Mouse (Mus musculus) midbrain, embryonic 11.5 days (tissue): ENCODE measurements around the gene Arhgap8. TPM values are rescaled to one million over a fixed set of nuclear protein-coding genes. Genes with fewer than 3 reads are reported as not detected.

Experiments
- ATAC-seq: fragments of 200-750 bp; cut with Nextera tagmentation; 2 replicates; pipeline ENCODE4 v1.8.0; 2017; ENCODE audit warnings: moderate TSS enrichment, moderate library complexity; ENCODE audit not compliant: low FRiP score
- DNase-seq: peaks from one replicate; pipeline ENCODE4 v3.0.0; 2015; ENCODE audit warnings: low spot score; ENCODE audit errors: missing footprints
- H3K27ac ChIP-seq: fragments of 300-500 bp; sonication (generic); 2 replicates; pipeline ENCODE4 v1.5.1; 2014; ENCODE audit warnings: low read depth, low read length
- H3K27me3 ChIP-seq: fragments of 300-500 bp; sonication (generic); 2 replicates; pipeline ENCODE4 v1.6.1; 2014; ENCODE audit warnings: mild to moderate bottlenecking, low read length, moderate library complexity, mixed read lengths; ENCODE audit not compliant: control insufficient read depth, insufficient read depth
- H3K36me3 ChIP-seq: fragments of 300-500 bp; sonication (generic); 2 replicates; pipeline ENCODE4 v1.6.1; 2014; ENCODE audit warnings: mild to moderate bottlenecking, low read length, moderate library complexity, mixed read lengths; ENCODE audit not compliant: control insufficient read depth, insufficient read depth
- H3K4me1 ChIP-seq: fragments of 300-500 bp; sonication (generic); 2 replicates; pipeline ENCODE4 v1.6.1; 2014; ENCODE audit warnings: low read length; ENCODE audit not compliant: control insufficient read depth, insufficient read depth
- H3K4me2 ChIP-seq: fragments of 300-500 bp; sonication (generic); 2 replicates; pipeline ENCODE4 v1.6.1; 2014; ENCODE audit warnings: mild to moderate bottlenecking, moderate library complexity
- H3K4me3 ChIP-seq: fragments of 300-500 bp; sonication (generic); 2 replicates; pipeline ENCODE4 v1.5.1; 2014; ENCODE audit warnings: low read depth, low read length
- H3K9ac ChIP-seq: fragments of 300-500 bp; sonication (generic); 2 replicates; pipeline ENCODE4 v1.6.1; 2014; ENCODE audit warnings: low read length
- H3K9me3 ChIP-seq: fragments of 300-500 bp; sonication (generic); 2 replicates; pipeline ENCODE4 v1.6.1; 2016; ENCODE audit warnings: low read length; ENCODE audit not compliant: control insufficient read depth
- WGBS: fragments of 180-500 bp; shearing (Covaris S2); extraction: QIAGEN DNeasy Blood & Tissue Kit; methylation state at CpG from one replicate; pipeline ENCODE4 v1.1.7; 2014; 5-methylcytosine and 5-hydroxymethylcytosine counted together
- polyA plus RNA-seq: library from polyadenylated mRNA; unstranded; fragments of >200 nt; fragmentation: Nextera tagmentation; extraction: Ambion mirVana; gene quantifications from 2 replicates; pipeline ENCODE4 v1.2.1, GENCODE M21; 2014

Gene Arhgap8
- 1.1 and 1.7 TPM in 2 replicates for polyA plus RNA-seq

DNA sequence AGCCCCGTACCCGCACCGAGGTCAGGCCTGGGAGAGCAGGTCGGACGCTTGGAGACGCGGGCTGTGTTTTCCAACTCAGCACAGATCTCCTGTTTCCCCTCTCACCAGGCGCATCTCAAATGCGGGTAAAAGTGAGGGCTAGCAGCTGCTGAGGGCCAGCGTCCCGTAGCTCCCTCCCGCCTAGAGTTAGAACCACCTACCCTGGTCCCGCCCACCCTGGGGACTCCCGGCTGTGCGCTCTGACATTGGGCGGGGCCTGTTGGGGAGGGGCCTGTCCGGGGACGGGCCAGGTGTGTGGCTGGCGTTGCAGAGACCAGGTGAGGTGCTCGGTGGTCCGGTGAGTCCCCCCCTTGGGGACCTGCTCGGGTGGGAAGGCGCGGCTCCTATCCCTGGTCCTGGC, at the start of gene Arhgap8:
Gene Arhgap8 (plus strand): TSS at position 262 of the 400 bp plus-strand sequence.
- peak; percentile 87 for DNase-seq
- 1% methylated on average over 19 of the region's 24 CpGs for WGBS
- Histone ChIP-seq H3K27ac (no peak within 1 kb of the TSS), H3K9me3 (no peaks in the 10 kb centered on the region), H3K9ac (no peak within 1 kb of the TSS), H3K4me1 (peaks cover 16% of the 10 kb centered on the region), H3K4me2 (peak within 1 kb of the TSS; percentile 26), H3K4me3 (peak within 1 kb of the TSS; percentile 11; the same call in 1 of the 2 replicates), H3K36me3 (no peaks in the 10 kb centered on the region), H3K27me3 (peaks cover 25% of the 10 kb centered on the region)
- no peak for ATAC-seq

GRCm38 (mm10) chr15:84670657-84671055, 49.2 kb upstream of the Arhgap8 start:
- Histone ChIP-seq H3K36me3 (no peaks in the 10 kb centered on the region), H3K4me3 (no peak overlapping the region), H3K27me3 (peaks cover 3% of the 10 kb centered on the region; the same call in 1 of the 2 replicates), H3K9ac (no peak overlapping the region), H3K4me1 (no peaks in the 10 kb centered on the region), H3K4me2 (no peak overlapping the region), H3K27ac (no peak overlapping the region), H3K9me3 (no peaks in the 10 kb centered on the region)
- WGBS, result 91% methylated on average over 4 of the region's 4 CpGs
- ATAC-seq, result no peak
- peak; percentile 68 for DNase-seq

- Histone ChIP-seq H3K4me1 (no peaks in the 10 kb centered on the region), H3K36me3 (no peaks in the 10 kb centered on the region), H3K4me3 (no peak overlapping the region), H3K9ac (no peak overlapping the region), H3K4me2 (no peak overlapping the region), H3K27me3 (no peaks in the 10 kb centered on the region), H3K9me3 (no peaks in the 10 kb centered on the region), H3K27ac (no peak overlapping the region)
- DNase-seq (peak; percentile 82), ATAC-seq (no peak)
- WGBS, result 51% methylated on average over 9 of the region's 9 CpGs
Observed at GRCm38 (mm10) chr15:84671401-84672307, 48.2 kb upstream of the Arhgap8 start.

DNA sequence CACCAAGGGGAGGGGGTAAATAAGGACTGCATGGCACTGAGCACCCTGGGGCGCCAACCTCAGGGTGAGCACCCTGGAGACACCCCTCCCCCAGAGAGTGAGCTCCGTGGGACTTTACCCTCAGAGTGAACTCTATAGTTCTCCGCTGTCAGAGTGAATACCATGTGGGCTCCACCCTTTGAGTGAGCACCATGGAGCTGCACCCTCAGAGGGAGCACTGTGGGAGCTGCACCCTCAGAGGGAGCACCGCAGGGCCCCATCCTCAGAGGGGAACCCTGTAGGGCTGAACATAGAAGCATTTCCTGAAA, 47.6 kb upstream of the Arhgap8 start:
- WGBS, result 92% methylated on average over 4 of the region's 4 CpGs
- no peak overlapping the region for H3K9ac ChIP-seq
- no peaks in the 10 kb centered on the region for H3K9me3 ChIP-seq
- no peak overlapping the region for H3K27ac ChIP-seq
- no peak for ATAC-seq
- peak; percentile 72 for DNase-seq
- H3K36me3 ChIP-seq, result no peaks in the 10 kb centered on the region
- H3K4me2 ChIP-seq, result no peak overlapping the region
- no peak overlapping the region for H3K4me3 ChIP-seq
- H3K4me1 ChIP-seq, result no peaks in the 10 kb centered on the region
- H3K27me3 ChIP-seq, result no peaks in the 10 kb centered on the region

DNA sequence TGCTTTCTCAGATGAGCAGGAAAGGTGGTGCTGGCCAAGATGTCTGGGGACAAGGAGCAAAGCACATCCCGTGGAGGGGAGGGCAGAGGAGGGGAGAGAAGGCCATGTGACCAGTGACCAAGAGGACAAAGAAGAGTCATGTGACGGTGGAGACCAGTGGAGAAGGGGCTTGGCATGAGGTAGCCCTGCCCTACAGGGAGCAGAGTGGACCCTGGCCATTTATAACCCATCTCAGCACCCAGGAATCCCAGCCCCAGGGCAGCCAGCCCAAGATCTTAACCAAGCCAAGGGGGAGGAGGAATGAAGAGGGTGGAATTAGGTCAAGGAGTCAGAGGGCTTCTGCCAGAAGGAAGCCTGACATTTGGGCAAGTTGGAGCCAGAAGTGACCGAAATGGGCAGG, 47.2 kb upstream of the Arhgap8 start:
- H3K4me2 ChIP-seq, result no peak overlapping the region
- no peak overlapping the region for H3K9ac ChIP-seq
- no peaks in the 10 kb centered on the region for H3K27me3 ChIP-seq
- no peaks in the 10 kb centered on the region for H3K9me3 ChIP-seq
- no peak overlapping the region for H3K4me3 ChIP-seq
- 72% methylated on average over 3 of the region's 3 CpGs for WGBS
- no peak for ATAC-seq
- no peak overlapping the region for H3K27ac ChIP-seq
- DNase-seq, result no peak
- no peaks in the 10 kb centered on the region for H3K36me3 ChIP-seq
- no peaks in the 10 kb centered on the region for H3K4me1 ChIP-seq

GRCm38 (mm10) chr15:84674329-84675067, 45.4 kb upstream of the Arhgap8 start:
- Histone ChIP-seq H3K36me3 (no peaks in the 10 kb centered on the region), H3K4me1 (0 out of 2 replicates have a peak, but pooled peaks cover 2% of the 10 kb centered on the region), H3K27ac (no peak overlapping the region), H3K4me2 (no peak overlapping the region), H3K4me3 (no peak overlapping the region), H3K9me3 (no peaks in the 10 kb centered on the region), H3K27me3 (no peaks in the 10 kb centered on the region), H3K9ac (no peak overlapping the region)
- DNase-seq, result no peak
- no peak for ATAC-seq
- WGBS, result 83% methylated on average over 11 of the region's 11 CpGs

DNA sequence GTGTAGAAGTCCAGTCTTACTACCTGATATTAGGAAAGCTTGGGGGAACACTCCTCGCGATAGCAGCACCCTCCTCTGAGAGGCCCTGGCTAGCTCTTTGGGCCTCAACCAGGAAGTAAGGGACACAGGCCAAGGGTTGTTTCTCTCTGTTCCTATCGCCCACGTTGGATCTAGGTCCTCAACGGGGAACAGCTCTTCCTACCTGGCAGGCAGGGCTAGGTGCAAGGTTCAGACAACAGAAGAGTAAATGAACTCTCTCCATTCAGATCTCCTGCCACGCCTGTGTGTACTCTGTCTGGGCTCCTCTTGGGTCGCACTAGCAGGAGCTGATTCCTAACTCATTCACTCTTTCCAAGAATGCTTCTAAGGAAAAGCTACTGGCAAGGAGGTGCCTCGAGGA, 44.5 kb upstream of the Arhgap8 start:
- no peaks in the 10 kb centered on the region for H3K27me3 ChIP-seq
- H3K9me3 ChIP-seq, result no peaks in the 10 kb centered on the region
- H3K9ac ChIP-seq, result no peak overlapping the region
- H3K27ac ChIP-seq, result no peak overlapping the region
- no peak for ATAC-seq
- H3K4me3 ChIP-seq, result no peak overlapping the region
- H3K4me1 ChIP-seq, result 0 out of 2 replicates have a peak, but pooled peaks cover 2% of the 10 kb centered on the region
- no peaks in the 10 kb centered on the region for H3K36me3 ChIP-seq
- H3K4me2 ChIP-seq, result no peak overlapping the region
- DNase-seq, result no peak
- WGBS, result 78% methylated on average over 8 of the region's 8 CpGs

DNA sequence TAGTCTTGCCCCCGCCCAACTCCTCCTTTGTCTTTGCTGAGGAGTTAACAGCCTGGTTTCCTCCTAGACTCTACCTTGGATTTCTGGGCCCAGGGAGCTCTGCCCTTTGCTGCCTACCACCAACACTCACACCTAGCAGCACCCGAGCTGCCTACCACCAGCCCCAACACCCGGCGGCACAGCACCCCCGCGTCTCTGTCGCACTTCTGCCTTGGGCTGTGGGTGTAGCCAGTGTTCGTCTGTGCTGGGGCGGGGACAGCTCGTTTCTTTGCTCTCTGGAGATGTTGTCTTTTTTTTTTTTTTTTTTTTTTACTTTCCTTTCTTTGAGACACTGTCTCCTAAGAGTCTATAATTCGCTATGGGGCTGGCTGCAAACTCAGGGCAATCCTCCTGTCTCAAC, 41.9 kb upstream of the Arhgap8 start:
- no peak for DNase-seq
- no peak for ATAC-seq
- Histone ChIP-seq H3K4me1 (peaks cover 16% of the 10 kb centered on the region), H3K27me3 (peaks cover 5% of the 10 kb centered on the region), H3K9ac (no peak overlapping the region), H3K9me3 (no peaks in the 10 kb centered on the region), H3K36me3 (no peaks in the 10 kb centered on the region), H3K27ac (no peak overlapping the region), H3K4me2 (no peak overlapping the region), H3K4me3 (no peak overlapping the region)
- WGBS, result 77% methylated on average over 11 of the region's 11 CpGs

GRCm38 (mm10) chr15:84679090-84679489, 40.8 kb upstream of the Arhgap8 start:
- Histone ChIP-seq H3K9me3 (no peaks in the 10 kb centered on the region), H3K9ac (no peak overlapping the region), H3K27me3 (peaks cover 5% of the 10 kb centered on the region), H3K36me3 (no peaks in the 10 kb centered on the region), H3K27ac (no peak overlapping the region), H3K4me3 (no peak overlapping the region), H3K4me2 (no peak overlapping the region), H3K4me1 (peaks cover 16% of the 10 kb centered on the region)
- ATAC-seq (no peak), DNase-seq (peak; percentile 82)
- WGBS, result 94% methylated on average over 4 of the region's 4 CpGs
